ENCODE assay signal across 8 mouse cellular contexts in the genomic region with DNA sequence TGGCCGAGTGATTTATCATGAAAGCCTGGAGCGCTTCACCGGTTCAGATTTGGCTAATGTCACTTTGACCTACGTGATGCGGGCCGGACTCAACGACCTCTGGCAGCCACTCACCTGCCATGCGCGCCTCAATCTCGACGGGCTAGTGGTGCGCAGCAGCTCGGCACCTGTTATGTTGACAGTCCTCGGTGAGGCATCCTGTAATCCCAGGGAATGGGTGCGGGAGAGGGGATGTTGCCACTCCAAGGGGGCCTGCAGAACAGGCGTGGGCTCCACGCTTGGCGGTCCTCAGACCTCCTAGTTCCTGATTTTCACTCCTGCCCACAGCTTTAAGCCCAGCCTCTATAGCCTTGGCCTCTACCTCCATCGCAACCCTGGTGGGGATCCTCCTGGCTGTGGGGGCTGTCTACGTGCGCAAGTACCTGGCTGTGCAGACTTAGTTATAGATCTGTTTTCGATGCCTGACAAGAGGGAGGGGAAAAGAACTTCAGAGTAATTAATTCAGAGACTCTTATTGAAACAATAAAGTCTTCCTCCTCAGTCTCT. TPM values are rescaled to one million over a fixed set of nuclear protein-coding genes. Genes with fewer than 3 reads are reported as not detected.
A peak's percentile ranks its signal among the peaks of the same experiment; 100 is the strongest.
DNase-seq lines count a peak whose midpoint lies in the region; ATAC-seq and TF ChIP-seq lines count a peak whose summit lies in the region.

No protein-coding gene starts in this region.

- no peaks in the 10 kb centered on the region for H3K36me3 ChIP-seq in heart, embryonic 11.5 days (ENCODE audit: control insufficient read depth, insufficient read depth, low read length)
- peaks cover 37% of the 10 kb centered on the region for H3K36me3 ChIP-seq in G1E (replicated peaks)
- no peaks in the 10 kb centered on the region for H3K36me3 ChIP-seq in hindbrain, embryonic 10.5 days

- no peaks in the 10 kb centered on the region for H3K9me3 ChIP-seq in heart, embryonic 11.5 days (replicated peaks; ENCODE audit: control insufficient read depth, low read length)
- no peaks in the 10 kb centered on the region for H3K9me3 ChIP-seq in G1E (replicated peaks)
- H3K9me3 ChIP-seq in hindbrain, embryonic 10.5 days, result no peaks in the 10 kb centered on the region

- peak overlapping the region; percentile 82 for H3K27ac ChIP-seq in heart, embryonic 11.5 days (ENCODE audit: low read depth, low read length)
- H3K27ac ChIP-seq in hindbrain, embryonic 10.5 days, result no peak overlapping the region; the same call in 1 of the 2 replicates

- 21% methylated on average over 22 of the region's 22 CpGs for WGBS in heart, embryonic 11.5 days (ENCODE audit: insufficient replicate concordance)
- 20% methylated on average over 22 of the region's 22 CpGs for WGBS in hindbrain, embryonic 10.5 days

- no peak for DNase-seq in heart, postnatal 36 days
- no peak for DNase-seq in G1E (ENCODE audit: low spot score)
- DNase-seq in hindbrain, embryonic 10.5 days (ENCODE audit: low spot score), result no peak
- no peak for DNase-seq in ovary, postnatal 14 days (ENCODE audit: low spot score)
- DNase-seq in layer of hippocampus, postnatal 25 days (ENCODE audit: extremely low spot score in 1 of 2, low spot score in 1 of 2), result no peak
- no peak for DNase-seq in embryo, embryonic 9.5 days (ENCODE audit: extremely low spot score)

- H3K27me3 ChIP-seq in heart, embryonic 11.5 days (ENCODE audit: control insufficient read depth, insufficient read depth, low read length), result peaks cover 74% of the 10 kb centered on the region
- no peaks in the 10 kb centered on the region; the same call in 1 of the 2 replicates for H3K27me3 ChIP-seq in G1E (ENCODE audit: insufficient read depth, low read length)
- peaks cover 100% of the 10 kb centered on the region for H3K27me3 ChIP-seq in hindbrain, embryonic 10.5 days (ENCODE audit: insufficient read depth, poor library complexity, severe bottlenecking)

- intact Hi-C loops in heart, postnatal 36 days (cut with DNase I), result loop anchor here (2.0 to 5.0 kb wide), 2 partner anchors 62 to 107 kb away; partner anchors contain the start of genes Gm38431 and Raver1

- peak overlapping the region; percentile 56 for H3K4me3 ChIP-seq in heart, embryonic 11.5 days (ENCODE audit: low read depth, low read length)
- peak overlapping the region; percentile 73 for H3K4me3 ChIP-seq in G1E (ENCODE audit: low read depth, low read length)
- H3K4me3 ChIP-seq in hindbrain, embryonic 10.5 days, result peak overlapping the region; percentile 55

- peak overlapping the region; percentile 71 for H3K9ac ChIP-seq in heart, embryonic 11.5 days (ENCODE audit: low read depth, low read length)

- peak overlapping the region; percentile 94 for H3K4me2 ChIP-seq in heart, embryonic 11.5 days

- H3K4me1 ChIP-seq in heart, embryonic 11.5 days (ENCODE audit: control insufficient read depth, insufficient read depth, low read length), result peaks cover 35% of the 10 kb centered on the region
- peaks cover 78% of the 10 kb centered on the region for H3K4me1 ChIP-seq in G1E (ENCODE audit: insufficient read depth, low read depth, low read length)
- peaks cover 64% of the 10 kb centered on the region for H3K4me1 ChIP-seq in hindbrain, embryonic 10.5 days (replicated peaks)

- ATAC-seq in heart, embryonic 11.5 days (replicated peaks; ENCODE audit: insufficient number of reproducible peaks, low FRiP score, low TSS enrichment), result no peak
- ATAC-seq in G1E (ENCODE audit: extremely low read depth, insufficient number of reproducible peaks, low FRiP score, poor library complexity, severe bottlenecking), result no peak
- peak; percentile 17; the same call in 1 of the 2 replicates for ATAC-seq in megakaryocyte, adult 5-6 weeks (ENCODE audit: poor library complexity, severe bottlenecking)

- no peak for TF ChIP-seq CTCF in G1E (IDR thresholded peaks at IDR 0.05; ENCODE audit: low read depth, low read length)

RNA-seq across cellular contexts. Expression of gene Icam4, which starts 1.0 kb away (rescaled TPM):
- 18.9 and 25.4 TPM in 2 replicates for polyA plus RNA-seq in heart, embryonic 11.5 days (2014; fragmentation: Nextera tagmentation; extraction: Ambion mirVana)
- total RNA-seq in heart, postnatal 36 days (2021), result 1 to 10 TPM in 1 of 2 experiments, under 1 TPM in 1; 0.65 to 1.1 TPM
- total RNA-seq in G1E (2014; fragmentation: Nextera tagmentation), result 2.1 and 4.8 TPM in 2 replicates
- 8.2 and 10.6 TPM in 2 replicates for total RNA-seq in G1E (2017)
- 8.3 and 11.2 TPM in 2 replicates for polyA plus RNA-seq in G1E (2012)
- 5.9 and 6.0 TPM in 2 replicates for polyA plus RNA-seq in hindbrain, embryonic 10.5 days (2016; fragmentation: Nextera tagmentation; extraction: Ambion mirVana)
- total RNA-seq in megakaryocyte, adult 5-6 weeks (2015), result 0.91 and 1.1 TPM in 2 replicates
- total RNA-seq in megakaryocyte, adult 5-6 weeks (2017), result 0.44 and 2.4 TPM in 2 replicates
- total RNA-seq in layer of hippocampus, postnatal 25 days (2021), result under 1 TPM; 0.84 to 0.87 TPM

RNA-seq across cellular contexts. Expression of gene Icam5, which starts 1.7 kb away (rescaled TPM):
- polyA plus RNA-seq in heart, embryonic 11.5 days (2014; fragmentation: Nextera tagmentation; extraction: Ambion mirVana), result not detected in 2 replicates
- not detected for total RNA-seq in heart, postnatal 36 days (2021)
- total RNA-seq in G1E (2014; fragmentation: Nextera tagmentation), result not detected in 2 replicates
- 0.33 and 0.99 TPM in 2 replicates for total RNA-seq in G1E (2017)
- polyA plus RNA-seq in G1E (2012), result 0.30 and 0.38 TPM in 2 replicates
- 0.07 TPM in 1 of 2 replicates, not detected in the other for polyA plus RNA-seq in hindbrain, embryonic 10.5 days (2016; fragmentation: Nextera tagmentation; extraction: Ambion mirVana)
- not detected in 2 replicates for total RNA-seq in megakaryocyte, adult 5-6 weeks (2015)
- not detected in 2 replicates for total RNA-seq in megakaryocyte, adult 5-6 weeks (2017)
- 100 to 1,000 TPM; 389 to 394 TPM for total RNA-seq in layer of hippocampus, postnatal 25 days (2021)

RNA-seq across cellular contexts. Expression of gene Icam1, which starts 14.3 kb away (rescaled TPM):
- polyA plus RNA-seq in heart, embryonic 11.5 days (2014; fragmentation: Nextera tagmentation; extraction: Ambion mirVana), result 8.1 and 8.5 TPM in 2 replicates
- total RNA-seq in heart, postnatal 36 days (2021), result 1 to 10 TPM; 8.5 to 9.9 TPM
- total RNA-seq in G1E (2014; fragmentation: Nextera tagmentation) (9.6 and 9.9 TPM in 2 replicates), G1E (2017) (15.7 and 17.1 TPM in 2 replicates)
- polyA plus RNA-seq in G1E (2012), result 5.0 and 5.8 TPM in 2 replicates
- 5.1 and 5.8 TPM in 2 replicates for polyA plus RNA-seq in hindbrain, embryonic 10.5 days (2016; fragmentation: Nextera tagmentation; extraction: Ambion mirVana)
- total RNA-seq in megakaryocyte, adult 5-6 weeks (2015), result 9.6 and 15.3 TPM in 2 replicates
- total RNA-seq in megakaryocyte, adult 5-6 weeks (2017), result 19.5 and 20.5 TPM in 2 replicates
- total RNA-seq in layer of hippocampus, postnatal 25 days (2021), result 1 to 10 TPM; 2.1 to 2.7 TPM

RNA-seq across cellular contexts. Expression of gene Mrpl4, which starts 27.6 kb away (rescaled TPM):
- 140 and 147 TPM in 2 replicates for polyA plus RNA-seq in heart, embryonic 11.5 days (2014; fragmentation: Nextera tagmentation; extraction: Ambion mirVana)
- total RNA-seq in heart, postnatal 36 days (2021), result 100 to 1,000 TPM; 139 to 148 TPM
- total RNA-seq in G1E (2014; fragmentation: Nextera tagmentation) (38.4 and 39.6 TPM in 2 replicates), G1E (2017) (39.1 and 51.5 TPM in 2 replicates)
- polyA plus RNA-seq in G1E (2012), result 92.6 and 129 TPM in 2 replicates
- polyA plus RNA-seq in hindbrain, embryonic 10.5 days (2016; fragmentation: Nextera tagmentation; extraction: Ambion mirVana), result 136 and 150 TPM in 2 replicates
- 47.3 and 63.6 TPM in 2 replicates for total RNA-seq in megakaryocyte, adult 5-6 weeks (2015)
- total RNA-seq in megakaryocyte, adult 5-6 weeks (2017), result 44.5 and 50.3 TPM in 2 replicates
- 10 to 100 TPM; 60.1 to 62.4 TPM for total RNA-seq in layer of hippocampus, postnatal 25 days (2021)

RNA-seq across cellular contexts. Expression of gene Zglp1, which starts 36.8 kb away (rescaled TPM):
- 0.28 and 1.8 TPM in 2 replicates for polyA plus RNA-seq in heart, embryonic 11.5 days (2014; fragmentation: Nextera tagmentation; extraction: Ambion mirVana)
- not detected for total RNA-seq in heart, postnatal 36 days (2021)
- total RNA-seq in G1E (2014; fragmentation: Nextera tagmentation) (not detected in 2 replicates), G1E (2017) (not detected in 2 replicates)
- polyA plus RNA-seq in G1E (2012), result 4.0 and 4.5 TPM in 2 replicates
- polyA plus RNA-seq in hindbrain, embryonic 10.5 days (2016; fragmentation: Nextera tagmentation; extraction: Ambion mirVana), result 1.0 TPM in 2 replicates
- 1.2 TPM in 1 of 2 replicates, not detected in the other for total RNA-seq in megakaryocyte, adult 5-6 weeks (2015)
- total RNA-seq in megakaryocyte, adult 5-6 weeks (2017), result not detected in 2 replicates
- total RNA-seq in layer of hippocampus, postnatal 25 days (2021), result under 1 TPM in 1 of 2 experiments, not detected in 1; 0.94 TPM

Comparison
In these comparisons a context has a peak if more than half of its experiments do, and no peak if none do; other contexts are left out.
1. RNA of gene Icam5, which starts 1.7 kb away (total RNA-seq): 389 to 394 TPM in layer of hippocampus, postnatal 25 days; 0.33 to 0.99 TPM in G1E, not detected in heart, postnatal 36 days and not detected in megakaryocyte, adult 5-6 weeks; every median in the first group is over 100 times any median in the second.
2. Peak in every context shown above with its lines, with median percentiles within 50 percentile points of each other: H3K4me3 ChIP-seq.